Mouse (Mus musculus): ENCODE data around the gene Sgf29. TPM values are rescaled to one million over a fixed set of nuclear protein-coding genes. Genes with fewer than 3 reads are reported as not detected.

Gene Sgf29
- polyA plus RNA-seq, 1 experiment from 2014 or later: 49.5 TPM

DNA sequence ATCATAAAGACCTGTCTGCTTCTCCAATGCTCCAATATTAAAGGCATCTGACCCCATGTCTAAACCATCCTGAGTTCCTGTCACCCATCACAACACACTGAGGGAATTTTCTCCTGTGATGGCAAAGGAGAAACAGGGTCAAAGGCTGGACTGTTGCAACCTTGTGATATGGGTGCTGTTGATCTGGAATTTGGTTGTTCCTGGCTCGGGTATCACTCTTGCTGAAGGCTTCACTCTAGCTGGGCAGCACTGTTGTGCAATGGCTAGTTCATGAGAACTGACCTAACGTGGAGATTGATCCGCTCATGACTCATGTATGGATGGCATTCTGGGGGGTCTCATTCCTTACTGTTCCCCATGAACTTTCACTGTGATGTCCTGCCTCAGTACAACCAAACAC lies 39.9 kb downstream of the Sgf29 start:
- DNase-seq (ENCODE audit: low spot score): no peak
- Histone ChIP-seq H3K27ac (ENCODE audit: low read length) (no peak overlapping the region), H3K9ac (replicated peaks; ENCODE audit: low read depth) (no peak overlapping the region), H3K4me1 (ENCODE audit: insufficient read depth, low read depth, low read length) (no peaks in the 10 kb centered on the region), H3K4me2 (replicated peaks; ENCODE audit: low read depth, low read length) (no peak overlapping the region), H3K36me3 (ENCODE audit: insufficient read depth, low read length) (0 out of 2 replicates have a peak, but pooled peaks cover 6% of the 10 kb centered on the region), H3K27me3 (replicated peaks; ENCODE audit: insufficient read depth, low read length) (no peaks in the 10 kb centered on the region), H3K4me3 (ENCODE audit: low read depth, low read length) (no peak overlapping the region), H3K9me3 (ENCODE audit: low read length) (no peaks in the 10 kb centered on the region)
- WGBS: 72% methylated on average over 3 of the region's 3 CpGs
- ATAC-seq: no peak
- TF ChIP-seq CTCF (IDR thresholded peaks at IDR 0.05): no peak
- no peak for TF ChIP-seq EP300 (IDR thresholded peaks at IDR 0.05)

DNA sequence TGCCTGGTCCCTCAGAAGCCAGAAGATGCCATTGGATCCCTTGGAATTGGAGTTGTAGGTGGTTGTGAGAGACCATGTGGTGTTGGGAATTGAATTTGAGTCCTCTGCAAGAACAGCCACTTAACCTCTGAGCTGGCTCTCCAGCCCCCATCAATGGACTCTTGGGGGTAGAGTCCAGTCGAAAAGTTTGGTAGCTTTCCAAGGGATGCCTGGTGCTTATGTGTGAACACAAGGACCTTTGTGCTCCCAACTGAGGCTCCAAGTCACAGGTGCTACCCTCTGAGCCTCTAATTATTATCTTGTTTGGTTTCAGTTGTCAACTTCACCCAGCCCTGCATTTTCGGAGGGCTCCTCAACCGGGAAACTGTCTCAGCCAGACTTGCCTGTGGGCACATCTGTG lies 41.6 kb downstream of the Sgf29 start:
- H3K4me1 ChIP-seq (ENCODE audit: insufficient read depth, low read depth, low read length): 0 out of 2 replicates have a peak, but pooled peaks cover 4% of the 10 kb centered on the region

DNA sequence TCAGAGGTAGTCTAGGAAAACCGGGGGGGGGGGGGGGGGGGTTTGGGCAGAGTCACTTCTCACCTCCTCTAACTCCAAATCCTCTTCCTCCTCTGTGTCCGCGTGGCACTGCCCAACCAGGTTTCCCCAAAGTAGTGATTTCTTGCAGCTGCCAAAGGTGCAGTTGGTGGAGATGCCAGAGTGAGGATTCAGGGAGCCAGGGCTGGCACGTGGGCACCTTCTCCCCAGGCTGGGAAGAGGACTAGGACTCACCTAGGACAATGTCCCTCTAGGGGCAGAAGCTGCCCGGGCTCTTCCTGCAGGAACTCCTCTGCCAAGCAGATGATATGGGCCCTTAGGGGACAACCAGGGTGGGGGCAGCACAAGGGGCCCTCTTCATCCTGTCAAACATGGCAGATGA lies 42.6 kb downstream of the Sgf29 start:
- Histone ChIP-seq H3K27ac (ENCODE audit: low read length) (no peak overlapping the region), H3K4me1 (ENCODE audit: insufficient read depth, low read depth, low read length) (peaks cover 10% of the 10 kb centered on the region), H3K9me3 (ENCODE audit: low read length) (no peaks in the 10 kb centered on the region), H3K4me2 (replicated peaks; ENCODE audit: low read depth, low read length) (no peak overlapping the region), H3K36me3 (ENCODE audit: insufficient read depth, low read length) (0 out of 2 replicates have a peak, but pooled peaks cover 6% of the 10 kb centered on the region), H3K9ac (replicated peaks; ENCODE audit: low read depth) (no peak overlapping the region), H3K4me3 (ENCODE audit: low read depth, low read length) (no peak overlapping the region), H3K27me3 (replicated peaks; ENCODE audit: insufficient read depth, low read length) (no peaks in the 10 kb centered on the region)
- 92% methylated on average over 4 of the region's 5 CpGs for WGBS
- no peak for DNase-seq (ENCODE audit: low spot score)
- no peak for TF ChIP-seq EP300 (IDR thresholded peaks at IDR 0.05)
- ATAC-seq: no peak

More for the DNA sequence above, 41.6 kb downstream of the Sgf29 start:
- no peak for TF ChIP-seq CTCF (IDR thresholded peaks at IDR 0.05)
- no peak for TF ChIP-seq EP300 (IDR thresholded peaks at IDR 0.05)
- Histone ChIP-seq H3K9ac (replicated peaks; ENCODE audit: low read depth) (no peak overlapping the region), H3K36me3 (ENCODE audit: insufficient read depth, low read length) (0 out of 2 replicates have a peak, but pooled peaks cover 6% of the 10 kb centered on the region), H3K4me2 (replicated peaks; ENCODE audit: low read depth, low read length) (no peak overlapping the region), H3K27ac (ENCODE audit: low read length) (no peak overlapping the region), H3K4me3 (ENCODE audit: low read depth, low read length) (no peak overlapping the region), H3K9me3 (ENCODE audit: low read length) (no peaks in the 10 kb centered on the region), H3K27me3 (replicated peaks; ENCODE audit: insufficient read depth, low read length) (no peaks in the 10 kb centered on the region)
- no peak for ATAC-seq
- 81% methylated on average over 3 of the region's 3 CpGs for WGBS
- DNase-seq (ENCODE audit: low spot score): no peak

DNA sequence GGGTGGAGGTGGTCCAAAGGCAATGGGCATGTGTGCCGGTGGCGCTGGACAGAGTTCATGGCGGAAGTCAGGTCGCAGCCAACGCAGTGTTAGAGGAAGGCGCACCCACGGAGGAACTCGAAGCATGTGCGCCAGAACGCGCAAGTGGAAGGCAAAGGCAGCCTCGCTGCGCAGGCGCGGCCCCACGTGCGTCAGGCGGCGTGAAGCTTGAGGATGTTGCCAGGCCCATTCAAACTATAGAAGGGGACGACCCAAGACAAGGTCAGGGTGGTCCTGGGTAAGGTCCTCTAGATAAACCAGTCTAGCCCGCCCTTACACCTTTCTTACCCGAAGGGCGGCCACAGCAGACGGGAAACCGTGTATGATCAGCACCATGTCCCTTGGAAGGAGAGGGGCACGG lies 43.3 kb downstream of the Sgf29 start:
- 0 out of 2 replicates have a peak, but pooled peaks cover 6% of the 10 kb centered on the region for H3K36me3 ChIP-seq (ENCODE audit: insufficient read depth, low read length)
- no peak for ATAC-seq
- no peak for DNase-seq (ENCODE audit: low spot score)
- H3K27ac ChIP-seq (ENCODE audit: low read length): no peak overlapping the region
- H3K9ac ChIP-seq (replicated peaks; ENCODE audit: low read depth): no peak overlapping the region
- no peak overlapping the region for H3K4me2 ChIP-seq (replicated peaks; ENCODE audit: low read depth, low read length)
- no peaks in the 10 kb centered on the region for H3K9me3 ChIP-seq (ENCODE audit: low read length)
- 94% methylated on average over 26 of the region's 26 CpGs for WGBS
- TF ChIP-seq CTCF (IDR thresholded peaks at IDR 0.05) (no peak), EP300 (IDR thresholded peaks at IDR 0.05) (no peak)
- H3K4me3 ChIP-seq (ENCODE audit: low read depth, low read length): no peak overlapping the region
- H3K27me3 ChIP-seq (replicated peaks; ENCODE audit: insufficient read depth, low read length): no peaks in the 10 kb centered on the region
- H3K4me1 ChIP-seq (ENCODE audit: insufficient read depth, low read depth, low read length): peaks cover 13% of the 10 kb centered on the region

DNA sequence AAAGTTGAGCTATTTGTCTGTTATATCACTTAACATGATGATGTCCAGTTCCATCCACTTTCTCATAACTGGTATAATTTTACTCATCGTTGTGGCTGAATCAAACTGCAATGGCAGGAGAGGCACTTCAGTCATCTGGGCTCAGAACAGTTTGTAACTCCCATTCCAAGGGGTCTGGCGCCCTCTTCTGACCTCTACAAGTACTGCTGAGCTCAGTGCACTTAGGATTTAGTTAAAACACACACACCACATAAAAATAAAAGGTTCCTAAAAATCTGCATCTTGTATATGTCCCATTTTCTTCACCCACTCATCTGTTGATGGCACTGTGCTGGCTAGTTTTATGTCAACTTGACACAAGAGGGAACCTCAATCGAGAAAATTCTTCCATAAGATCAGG lies 44.1 kb downstream of the Sgf29 start:
- WGBS: 14% methylated on average over 3 of the region's 3 CpGs
- Histone ChIP-seq H3K4me2 (replicated peaks; ENCODE audit: low read depth, low read length) (no peak overlapping the region), H3K36me3 (ENCODE audit: insufficient read depth, low read length) (0 out of 2 replicates have a peak, but pooled peaks cover 6% of the 10 kb centered on the region), H3K9me3 (ENCODE audit: low read length) (no peaks in the 10 kb centered on the region), H3K27ac (ENCODE audit: low read length) (no peak overlapping the region), H3K4me3 (ENCODE audit: low read depth, low read length) (no peak overlapping the region), H3K9ac (replicated peaks; ENCODE audit: low read depth) (no peak overlapping the region), H3K4me1 (ENCODE audit: insufficient read depth, low read depth, low read length) (peaks cover 13% of the 10 kb centered on the region), H3K27me3 (replicated peaks; ENCODE audit: insufficient read depth, low read length) (no peaks in the 10 kb centered on the region)
- no peak for ATAC-seq
- DNase-seq (ENCODE audit: low spot score): peak; percentile 94
- TF ChIP-seq EP300 (IDR thresholded peaks at IDR 0.05) (no peak), CTCF (IDR thresholded peaks at IDR 0.05) (peak; percentile 94)

DNA sequence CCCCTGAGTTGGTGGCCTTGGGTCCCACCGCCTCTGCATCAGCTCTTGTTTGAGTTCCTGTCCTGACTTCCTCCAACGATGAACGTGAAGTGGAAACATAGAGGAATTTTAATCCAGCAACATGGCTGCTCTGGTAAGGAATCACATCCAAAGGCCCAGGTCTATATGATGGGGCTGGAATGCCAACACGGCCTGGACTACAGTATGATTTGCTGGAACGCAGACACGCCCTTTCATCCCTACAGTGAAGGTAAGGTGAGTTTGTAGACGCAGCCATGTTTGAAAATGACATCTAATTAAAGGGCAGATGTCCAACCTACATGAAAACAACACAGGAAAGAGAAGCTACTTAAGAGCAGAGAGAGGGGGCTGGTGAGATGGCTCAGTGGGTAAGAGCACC lies 44.7 kb downstream of the Sgf29 start:
- Histone ChIP-seq H3K27me3 (replicated peaks; ENCODE audit: insufficient read depth, low read length) (no peaks in the 10 kb centered on the region), H3K27ac (ENCODE audit: low read length) (no peak overlapping the region), H3K4me3 (ENCODE audit: low read depth, low read length) (no peak overlapping the region), H3K36me3 (ENCODE audit: insufficient read depth, low read length) (0 out of 2 replicates have a peak, but pooled peaks cover 6% of the 10 kb centered on the region), H3K4me1 (ENCODE audit: insufficient read depth, low read depth, low read length) (peaks cover 13% of the 10 kb centered on the region), H3K9me3 (ENCODE audit: low read length) (no peaks in the 10 kb centered on the region), H3K9ac (replicated peaks; ENCODE audit: low read depth) (no peak overlapping the region), H3K4me2 (replicated peaks; ENCODE audit: low read depth, low read length) (no peak overlapping the region)
- 72% methylated on average over 7 of the region's 7 CpGs for WGBS
- ATAC-seq (no peak), DNase-seq (ENCODE audit: low spot score) (no peak)
- no peak for TF ChIP-seq EP300 (IDR thresholded peaks at IDR 0.05)
- no peak for TF ChIP-seq CTCF (IDR thresholded peaks at IDR 0.05)
